Mouse (Mus musculus) cerebellum, adult 2 months (tissue): ENCODE measurements around the gene Prdx5. TPM values are rescaled to one million over a fixed set of nuclear protein-coding genes. Genes with fewer than 3 reads are reported as not detected.
A peak's percentile ranks its signal among the peaks of the same experiment; 100 is the strongest.
"Not testable (repeated sequence)": the region's sequence is repeated elsewhere in the genome, so short reads cannot be mapped to it uniquely, and the experiment has no call there.

Source experiments
- DNase-seq, 2 experiments: peaks; one replicate each; pipeline ENCODE4 v3.0.0; 2021
- H3K27ac ChIP-seq: fragments of 200-500 bp; 2 replicates; pipeline ENCODE4 v1.5.1; 2012; ENCODE audit warnings: low read length, control low read depth, inconsistent platforms; ENCODE audit not compliant: insufficient read depth
- H3K27me3 ChIP-seq: fragments of 200-500 bp; 2 replicates; pipeline ENCODE4 v1.6.1; 2012; ENCODE audit warnings: inconsistent platforms, mild to moderate bottlenecking, low read length, moderate library complexity; ENCODE audit not compliant: control insufficient read depth, insufficient read depth
- H3K4me1 ChIP-seq: fragments of 200-500 bp; 2 replicates; pipeline ENCODE4 v1.6.1; 2011; ENCODE audit warnings: low read length; ENCODE audit not compliant: control insufficient read depth, insufficient read depth
- H3K4me3 ChIP-seq: fragments of 200-500 bp; replicated peaks from 2 replicates; pipeline ENCODE3; 2011; ENCODE audit warnings: mild to moderate bottlenecking, low read depth, low read length, control low read depth; ENCODE audit not compliant: insufficient read depth
- CTCF ChIP-seq: fragments of 200-500 bp; IDR thresholded peaks from 2 replicates; pipeline ENCODE4 v1.5.1; 2011; ENCODE audit warnings: low read depth, mild to moderate bottlenecking, control low read depth, low read length, moderate library complexity, borderline replicate concordance; ENCODE audit not compliant: insufficient read depth
- POLR2A ChIP-seq: fragments of 200-500 bp; IDR thresholded peaks from 2 replicates; pipeline ENCODE4 v1.6.1; 2011; ENCODE audit warnings: low read length, control low read depth, borderline replicate concordance; ENCODE audit not compliant: insufficient read depth
- WGBS: fragments of 180-500 bp; shearing (Covaris S2); methylation state at CpG from one replicate; pipeline ENCODE4 v1.1.7; 2018; 5-methylcytosine and 5-hydroxymethylcytosine counted together
- polyA plus RNA-seq: library from polyadenylated mRNA; depleted of rRNA; stranded (reverse); fragments of >200 nt; gene quantifications from 2 replicates; pipeline ENCODE4 v1.2.3, GENCODE M21; 2012

The Prdx5 gene
- polyA plus RNA-seq, 1 experiment, result 537 TPM

GRCm38 (mm10) chr19:6909021-6909420, 885 bp downstream of the Prdx5 start:
- 3% methylated on average over 11 of the region's 11 CpGs for WGBS
- DNase-seq, result no peak
- H3K27me3 ChIP-seq, result no peaks in the 10 kb centered on the region

GRCm38 (mm10) chr19:6907811-6908540, 1.9 kb downstream of the Prdx5 start:
- 60% methylated on average over 7 of the region's 7 CpGs for WGBS
- peak; percentile 25 to 26 for DNase-seq
- Histone ChIP-seq H3K27ac (no peak overlapping the region), H3K27me3 (no peaks in the 10 kb centered on the region), H3K4me3 (peak overlapping the region; percentile 92), H3K4me1 (peaks cover 9% of the 10 kb centered on the region)
- TF ChIP-seq POLR2A (no peak), CTCF (no peak)

More at GRCm38 (mm10) chr19:6909021-6909420, 885 bp downstream of the Prdx5 start:
- Histone ChIP-seq H3K27ac (peak overlapping the region; percentile 80), H3K4me3 (peak overlapping the region; percentile 92), H3K4me1 (peaks cover 9% of the 10 kb centered on the region)
- TF ChIP-seq CTCF, result no peak
- no peak for TF ChIP-seq POLR2A

GRCm38 (mm10) chr19:6907094-6907493, 2.8 kb downstream of the Prdx5 start:
- Histone ChIP-seq H3K4me3 (no peak overlapping the region), H3K4me1 (peaks cover 9% of the 10 kb centered on the region)

GRCm38 (mm10) chr19:6906199-6906598, 3.7 kb downstream of the Prdx5 start:
- H3K4me1 ChIP-seq, result peaks cover 9% of the 10 kb centered on the region
- DNase-seq, result peak in 1 of 2 experiments; percentile 19
- H3K27ac ChIP-seq, result no peak overlapping the region
- no peak overlapping the region for H3K4me3 ChIP-seq
- TF ChIP-seq CTCF, result no peak
- no peak for TF ChIP-seq POLR2A
- WGBS, result 68% methylated on average over 3 of the region's 3 CpGs
- H3K27me3 ChIP-seq, result no peaks in the 10 kb centered on the region

More at GRCm38 (mm10) chr19:6907094-6907493, 2.8 kb downstream of the Prdx5 start:
- no peaks in the 10 kb centered on the region for H3K27me3 ChIP-seq
- TF ChIP-seq POLR2A (no peak), CTCF (no peak)
- H3K27ac ChIP-seq, result no peak overlapping the region
- peak in 1 of 2 experiments; percentile 19 for DNase-seq
- 77% methylated on average over 8 of the region's 8 CpGs for WGBS

- no peak for TF ChIP-seq CTCF
- TF ChIP-seq POLR2A, result no peak
- no peak for DNase-seq
- WGBS, result 94% methylated on average over 11 of the region's 11 CpGs
- Histone ChIP-seq H3K27ac (no peak overlapping the region), H3K4me1 (peaks cover 9% of the 10 kb centered on the region), H3K27me3 (no peaks in the 10 kb centered on the region), H3K4me3 (no peak overlapping the region)
Measured at GRCm38 (mm10) chr19:6905498-6906159, 4.3 kb downstream of the Prdx5 start.

GRCm38 (mm10) chr19:6904846-6905245, 5.1 kb downstream of the Prdx5 start:
- 47% methylated on average over 2 of the region's 2 CpGs for WGBS
- peaks cover 9% of the 10 kb centered on the region for H3K4me1 ChIP-seq

GRCm38 (mm10) chr19:6903031-6903430, 6.9 kb downstream of the Prdx5 start:
- H3K4me1 ChIP-seq, result peaks cover 9% of the 10 kb centered on the region
- no peak for DNase-seq
- TF ChIP-seq CTCF (no peak), POLR2A (no peak)
- H3K27ac ChIP-seq, result no peak overlapping the region
- WGBS, result 92% methylated on average over 1 of the region's 1 CpGs
- no peak overlapping the region for H3K4me3 ChIP-seq
- no peaks in the 10 kb centered on the region for H3K27me3 ChIP-seq

More at GRCm38 (mm10) chr19:6904846-6905245, 5.1 kb downstream of the Prdx5 start:
- Histone ChIP-seq H3K4me3 (no peak overlapping the region), H3K27me3 (no peaks in the 10 kb centered on the region), H3K27ac (no peak overlapping the region)
- DNase-seq, result no peak
- TF ChIP-seq POLR2A (no peak), CTCF (no peak)

- Histone ChIP-seq H3K27ac (no peak overlapping the region), H3K4me3 (no peak overlapping the region), H3K27me3 (no peaks in the 10 kb centered on the region), H3K4me1 (no peaks in the 10 kb centered on the region)
- TF ChIP-seq POLR2A, result no peak
- no peak for TF ChIP-seq CTCF
- WGBS, result 81% methylated on average over 4 of the region's 4 CpGs
- DNase-seq, result no peak
Measured at GRCm38 (mm10) chr19:6899641-6900040, 10.3 kb downstream of the Prdx5 start.

GRCm38 (mm10) chr19:6895608-6896305, 14.1 kb downstream of the Prdx5 start:
- H3K4me3 ChIP-seq, H3K27ac ChIP-seq, H3K27me3 ChIP-seq, DNase-seq, H3K4me1 ChIP-seq: not testable (repeated sequence)
- WGBS, result 85% methylated on average over 18 of the region's 18 CpGs
